Mouse (Mus musculus): Measurements from ENCODE around the gene Prpf39.

DNA sequence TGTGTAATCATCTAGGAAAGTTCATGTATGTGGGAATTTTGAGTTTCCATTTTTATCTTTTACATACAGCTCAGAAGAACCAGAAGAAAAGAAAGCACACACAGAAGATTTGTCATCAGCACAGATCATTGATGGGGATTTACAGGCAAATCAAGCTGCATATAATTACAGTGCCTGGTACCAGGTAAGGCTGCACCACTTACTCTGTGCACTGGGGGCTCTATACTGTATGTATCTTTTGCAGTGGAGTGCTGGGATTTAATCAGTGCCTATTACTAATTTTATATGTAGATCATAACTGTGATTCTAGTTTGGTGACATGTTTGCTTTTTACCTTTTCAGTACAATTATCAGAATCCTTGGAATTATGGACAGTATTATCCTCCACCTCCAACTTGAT is 24.9 kb downstream of the Prpf39 start:
- TF ChIP-seq CTCF (IDR thresholded peaks at IDR 0.05) (no peak), EP300 (IDR thresholded peaks at IDR 0.05) (no peak)
